In the genomic region with DNA sequence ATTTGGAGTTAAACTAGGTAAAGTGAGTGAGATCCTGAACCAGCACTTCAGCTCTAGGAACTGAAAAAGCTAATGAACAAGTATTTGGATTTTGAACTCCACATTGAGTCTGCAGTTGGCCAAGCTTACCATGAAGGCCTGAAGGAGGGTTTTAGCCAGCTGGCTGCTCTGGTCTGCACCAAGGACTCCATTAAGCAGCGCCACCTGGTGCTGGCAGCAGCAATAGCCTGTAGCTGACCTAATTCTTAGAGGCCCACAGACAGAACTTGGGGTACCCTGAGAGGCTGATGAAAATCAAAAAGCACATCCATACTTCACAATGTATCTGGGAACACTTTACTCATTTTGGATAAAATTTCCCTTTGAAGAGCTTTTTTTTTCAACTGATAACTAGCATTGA, we compare ENCODE assay signal across 8 mouse cellular contexts.
DNase-seq lines count a peak whose midpoint lies in the region; ATAC-seq and TF ChIP-seq lines count a peak whose summit lies in the region.

No protein-coding gene starts in this region.

- no peak for TF ChIP-seq EP300 in heart, postnatal 0 days (IDR thresholded peaks at IDR 0.05; ENCODE audit: low read depth)

- no peak overlapping the region for H3K9ac ChIP-seq in heart, postnatal 0 days (replicated peaks; ENCODE audit: low read depth, low read length)
- H3K9ac ChIP-seq in forebrain, embryonic 14.5 days (ENCODE audit: low read length) = no peak overlapping the region
- no peak overlapping the region for H3K9ac ChIP-seq in kidney, embryonic 14.5 days (ENCODE audit: low read depth, low read length)

- intact Hi-C loops in left cerebral cortex, postnatal 4 days (cut with DNase I) = no loop called here

- H3K9me3 ChIP-seq in heart, postnatal 0 days (replicated peaks; ENCODE audit: control insufficient read depth, low read length) = no peaks in the 10 kb centered on the region
- no peaks in the 10 kb centered on the region for H3K9me3 ChIP-seq in forebrain, embryonic 14.5 days (replicated peaks; ENCODE audit: control insufficient read depth, low read length)
- no peaks in the 10 kb centered on the region for H3K9me3 ChIP-seq in kidney, embryonic 14.5 days (ENCODE audit: control insufficient read depth, low read length)

- H3K4me2 ChIP-seq in heart, postnatal 0 days (ENCODE audit: low read depth, low read length) = no peak overlapping the region
- H3K4me2 ChIP-seq in forebrain, embryonic 14.5 days (ENCODE audit: low read length) = no peak overlapping the region
- no peak overlapping the region for H3K4me2 ChIP-seq in kidney, embryonic 14.5 days (replicated peaks; ENCODE audit: low read depth, low read length)

- H3K4me3 ChIP-seq in heart, postnatal 0 days (ENCODE audit: low read depth, low read length) = no peak overlapping the region
- no peak overlapping the region for H3K4me3 ChIP-seq in forebrain, embryonic 14.5 days (ENCODE audit: low read depth, low read length)
- no peak overlapping the region for H3K4me3 ChIP-seq in kidney, embryonic 14.5 days (ENCODE audit: low read length)

- no peak for ATAC-seq in heart, postnatal 0 days (ENCODE audit: insufficient read depth, low read depth)
- peak; percentile 67; the same call in 1 of the 2 replicates for ATAC-seq in forebrain, embryonic 14.5 days
- ATAC-seq in kidney, embryonic 14.5 days (ENCODE audit: low FRiP score, low TSS enrichment) = peak; percentile 77

- no peak for TF ChIP-seq POLR2A in brain, embryonic 14.5 days (IDR thresholded peaks at IDR 0.05; ENCODE audit: borderline replicate concordance, extremely low read depth, insufficient read depth, insufficient read length, poor library complexity, severe bottlenecking)

- H3K36me3 ChIP-seq in heart, postnatal 0 days (replicated peaks; ENCODE audit: control insufficient read depth, insufficient read depth, low read length) = no peaks in the 10 kb centered on the region
- H3K36me3 ChIP-seq in forebrain, embryonic 14.5 days (ENCODE audit: control insufficient read depth, insufficient read depth, low read length) = no peaks in the 10 kb centered on the region
- no peaks in the 10 kb centered on the region for H3K36me3 ChIP-seq in kidney, embryonic 14.5 days (ENCODE audit: control insufficient read depth, insufficient read depth, low read length)

- 4% methylated on average over 1 of the region's 1 CpGs for WGBS in heart, postnatal 0 days
- WGBS in forebrain, embryonic 14.5 days = 8% methylated on average over 1 of the region's 1 CpGs
- whole genome bisulfite sequencing in kidney, embryonic 14.5 days = 9% methylated on average over 1 of the region's 1 CpGs

- peak; percentile 26 for DNase-seq in heart, postnatal 0 days (ENCODE audit: low spot score)
- DNase-seq in heart, adult 11 months = no peak
- peak; percentile 75 for DNase-seq in brain, embryonic 14.5 days (ENCODE audit: low read depth)
- DNase-seq in forebrain, embryonic 14.5 days (ENCODE audit: low spot score) = peak; percentile 72
- peak; percentile 71 for DNase-seq in left cerebral cortex, postnatal 4 days
- peak; percentile 49 for DNase-seq in retina, postnatal 1 day
- no peak for DNase-seq in MN1 (ENCODE audit: low spot score)

- H3K27me3 ChIP-seq in heart, postnatal 0 days (ENCODE audit: control insufficient read depth, insufficient read depth, low read length) = no peaks in the 10 kb centered on the region
- H3K27me3 ChIP-seq in forebrain, embryonic 14.5 days (replicated peaks; ENCODE audit: control insufficient read depth, insufficient read depth, low read length) = no peaks in the 10 kb centered on the region
- no peaks in the 10 kb centered on the region for H3K27me3 ChIP-seq in kidney, embryonic 14.5 days (ENCODE audit: control insufficient read depth, insufficient read depth, low read length)

- no peak overlapping the region for H3K27ac ChIP-seq in heart, postnatal 0 days (ENCODE audit: low read depth)
- no peak overlapping the region for H3K27ac ChIP-seq in forebrain, embryonic 14.5 days (ENCODE audit: low read depth, low read length)
- H3K27ac ChIP-seq in kidney, embryonic 14.5 days (ENCODE audit: low read depth, low read length) = no peak overlapping the region

- TF ChIP-seq CTCF in heart, postnatal 0 days (IDR thresholded peaks at IDR 0.05; ENCODE audit: low read depth) = peak; percentile 64
- peak; percentile 77 for TF ChIP-seq CTCF in brain, embryonic 14.5 days (IDR thresholded peaks at IDR 0.05; ENCODE audit: borderline replicate concordance, extremely low read depth, insufficient read depth, insufficient read length)

- no peaks in the 10 kb centered on the region for H3K4me1 ChIP-seq in heart, postnatal 0 days (ENCODE audit: control insufficient read depth, insufficient read depth)
- H3K4me1 ChIP-seq in forebrain, embryonic 14.5 days (ENCODE audit: control insufficient read depth, insufficient read depth, low read length) = no peaks in the 10 kb centered on the region
- H3K4me1 ChIP-seq in kidney, embryonic 14.5 days (ENCODE audit: control insufficient read depth, insufficient read depth, low read length) = no peaks in the 10 kb centered on the region

Comparison
In these comparisons a context has a peak if more than half of its experiments do, and no peak if none do; other contexts are left out.
1. DNase-seq: peak in heart, postnatal 0 days (single experiment), brain, embryonic 14.5 days (single experiment), forebrain, embryonic 14.5 days (single experiment), left cerebral cortex, postnatal 4 days (single experiment) and retina, postnatal 1 day (single experiment); none in heart, adult 11 months (single experiment) and MN1 (single experiment).